Mouse (Mus musculus) lung, postnatal 14 days (tissue): ENCODE measurements at regions not wholly inside any gene's neighbourhood (a gene's known extent, or its start where the extent isn't known, plus 50 kb on each side); places are given as distances from the start of the nearest gene placed in this dataset.

Experiments
- DNase-seq: peaks from one replicate; pipeline ENCODE4 v3.0.0; 2021

DNA sequence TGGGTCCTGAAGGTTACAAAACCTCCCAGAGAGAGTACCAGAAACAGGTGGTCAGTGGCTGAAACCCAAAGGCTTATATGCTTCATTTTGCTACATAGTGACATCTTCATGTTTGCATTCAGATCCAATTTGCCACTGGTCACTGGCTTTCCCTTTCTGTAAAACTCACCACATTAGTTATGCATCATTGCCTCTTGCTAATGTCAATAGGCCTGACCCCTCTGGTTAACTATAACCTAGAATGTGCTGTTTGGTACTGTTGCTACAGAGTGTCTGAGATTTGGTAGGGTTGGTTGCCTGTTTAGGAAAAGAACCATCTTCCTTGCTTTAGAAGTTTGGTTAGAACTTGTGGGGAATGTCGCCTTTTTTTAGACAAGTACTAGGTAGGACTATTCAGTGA lies 136.3 kb upstream of the Rnf219 start:
- no peak for DNase-seq

DNA sequence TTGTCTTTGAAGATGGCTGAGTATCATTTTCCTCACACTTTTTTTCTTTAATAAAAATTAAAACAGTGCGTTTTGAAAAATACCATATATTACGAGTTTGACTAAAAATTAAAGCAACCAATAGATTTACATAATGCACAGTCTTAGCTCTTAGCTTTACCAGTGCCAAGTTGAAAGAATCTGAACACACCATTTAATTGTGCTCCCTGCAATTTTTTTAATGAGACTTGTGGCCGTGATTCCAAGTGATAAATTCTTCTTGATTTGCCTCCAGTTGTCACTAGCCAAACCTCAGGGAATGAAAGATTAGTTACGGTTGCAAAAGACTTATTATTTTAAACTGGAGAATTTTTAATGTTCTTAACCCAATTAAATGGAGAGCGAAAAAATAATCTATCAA lies 127.5 kb upstream of the Rnf219 start:
- DNase-seq: no peak

DNA sequence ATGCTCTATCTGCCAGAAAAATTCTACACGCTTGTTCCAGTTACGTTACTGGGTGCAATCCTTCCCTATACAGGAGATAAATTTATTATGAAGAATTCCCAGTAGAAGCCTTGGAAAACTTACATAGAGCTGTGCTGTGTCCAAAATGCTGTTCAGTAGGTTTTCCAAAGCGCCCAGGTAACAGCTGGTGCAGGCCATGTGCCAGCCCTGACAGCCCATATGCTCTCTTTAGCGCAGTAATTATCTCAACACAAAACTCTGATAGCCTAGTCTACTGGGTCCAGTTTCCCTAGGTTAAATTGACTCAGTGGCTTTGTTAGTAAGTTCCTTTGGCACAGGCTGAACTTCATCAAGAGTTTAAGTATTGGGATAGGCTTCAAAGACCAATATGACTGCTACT lies 122.2 kb upstream of the Rnf219 start:
- no peak for DNase-seq

DNA sequence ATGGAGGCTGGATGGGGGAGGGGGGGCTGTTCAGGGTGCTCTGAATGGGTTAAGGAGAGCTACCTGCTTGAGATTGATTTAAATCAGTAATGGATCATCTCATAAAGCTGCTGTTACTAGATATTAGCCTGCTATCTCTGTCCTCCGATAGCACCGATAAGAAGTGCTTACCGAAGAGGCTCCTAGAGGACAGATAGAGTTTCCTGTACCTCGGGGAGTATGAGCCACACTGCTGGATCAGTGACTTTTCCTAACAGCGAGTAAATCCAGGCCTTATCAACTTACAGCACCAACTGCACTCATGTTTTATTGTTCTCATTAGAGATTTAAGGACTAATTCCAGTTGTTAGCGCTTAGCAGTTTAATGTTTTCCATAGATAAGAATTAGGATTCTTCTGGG lies 120.3 kb upstream of the Rnf219 start:
- no peak for DNase-seq

DNA sequence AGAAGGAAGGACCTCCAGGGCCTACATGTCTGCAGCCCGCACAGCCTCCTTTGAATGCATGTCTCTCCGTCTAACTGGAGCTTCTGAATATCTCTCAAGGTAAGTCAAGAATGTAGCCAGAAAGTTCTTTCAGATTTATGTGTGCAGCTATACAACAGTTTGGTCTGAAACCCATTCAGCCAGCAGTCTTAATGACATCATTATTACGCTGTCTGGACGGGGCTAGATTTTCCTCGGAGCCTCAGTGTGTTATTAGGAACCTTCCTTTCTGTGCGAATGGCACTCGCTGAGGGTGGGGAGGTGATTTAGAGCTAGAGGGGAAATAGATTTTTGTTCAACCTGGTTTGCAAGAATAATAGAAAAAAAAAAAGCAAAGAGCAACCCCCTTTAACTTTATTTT lies 116.9 kb upstream of the Rnf219 start:
- DNase-seq: no peak

DNA sequence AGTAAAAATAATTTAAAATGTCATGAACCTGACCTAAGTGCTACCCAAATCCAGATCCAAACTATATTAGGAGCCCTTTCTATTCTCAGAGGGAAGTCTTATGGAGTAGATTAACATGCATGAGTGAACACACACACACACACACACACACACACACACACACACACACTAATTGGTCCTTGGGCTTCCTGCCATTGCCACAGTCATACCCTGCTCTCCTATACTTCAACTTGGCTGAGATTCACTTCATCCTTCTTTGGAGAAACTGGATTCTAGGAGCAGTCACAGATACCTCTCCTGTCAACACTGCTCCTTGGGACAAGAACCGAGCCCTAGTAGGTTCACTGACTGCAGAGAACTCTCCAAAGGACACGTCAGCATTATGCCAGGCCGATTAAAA lies 89.0 kb upstream of the Rnf219 start:
- no peak for DNase-seq

DNA sequence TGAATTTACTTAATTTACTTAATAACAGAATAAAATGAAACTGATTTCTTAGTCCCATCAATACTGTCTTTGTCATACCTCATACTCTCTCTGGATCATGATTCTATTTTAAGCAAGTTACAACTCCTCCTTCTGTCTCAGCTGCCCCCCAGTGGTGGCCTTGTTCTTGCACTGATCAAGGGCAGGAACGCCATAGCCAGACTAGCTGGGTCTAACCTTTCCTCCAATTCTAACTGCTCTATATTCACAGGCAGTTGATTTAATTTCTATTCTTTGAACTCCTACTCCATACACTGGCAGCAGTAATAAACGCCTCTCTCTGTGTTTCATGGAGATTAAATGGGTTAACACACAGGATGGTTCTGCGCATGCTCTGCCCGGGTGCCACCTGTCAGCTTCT lies 87.9 kb upstream of the Rnf219 start:
- DNase-seq: peak; percentile 1

DNA sequence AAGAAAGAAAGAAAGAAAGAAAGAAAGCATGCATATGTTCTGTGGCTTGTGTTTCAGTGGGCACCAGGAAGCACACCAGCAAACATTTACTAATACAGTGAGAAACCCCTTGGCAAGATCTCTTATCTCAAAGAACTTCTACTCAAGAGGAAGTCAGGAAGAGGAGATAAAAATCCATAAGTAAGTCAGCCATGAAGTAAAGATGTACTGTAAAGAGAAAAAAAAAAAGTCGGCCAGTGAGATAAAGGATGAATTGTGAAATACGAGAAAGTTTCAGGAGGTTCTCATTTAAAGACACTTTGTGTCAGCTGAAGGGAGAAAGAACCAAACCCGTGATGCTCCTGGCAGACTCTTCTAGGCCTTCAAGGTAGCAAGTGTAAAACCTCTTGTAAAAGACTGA lies 72.4 kb upstream of the Rnf219 start:
- DNase-seq: no peak
